Mouse (Mus musculus): ENCODE data around the gene Rhof. TPM values are rescaled to one million over a fixed set of nuclear protein-coding genes. Genes with fewer than 3 reads are reported as not detected.

The Rhof gene
- polyA plus RNA-seq, 1 experiment from 2014 or later: 4.8 TPM

DNA sequence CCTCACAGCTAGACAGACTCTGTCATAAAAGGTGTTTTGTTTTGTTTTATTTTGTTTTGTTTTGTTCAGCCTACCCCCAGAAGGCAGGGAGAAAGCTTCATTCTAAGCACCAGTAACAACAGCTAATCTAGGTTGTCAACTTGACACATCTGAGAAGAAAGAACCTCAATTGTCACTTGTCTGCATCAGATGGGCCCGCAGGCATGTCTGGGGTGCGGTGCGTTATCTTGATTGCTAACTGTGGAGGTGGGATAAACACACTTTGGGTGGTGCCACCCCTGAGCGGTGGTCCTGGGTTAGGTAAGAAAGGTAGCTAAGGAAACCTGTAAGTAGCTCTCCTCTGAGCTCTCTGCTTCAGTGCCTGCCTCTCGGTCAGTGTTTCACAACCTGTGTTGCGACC, 5.5 kb downstream of the Rhof start:
- no peaks in the 10 kb centered on the region for H3K36me3 ChIP-seq (ENCODE audit: control insufficient read depth, insufficient read depth, low read length)
- H3K4me1 ChIP-seq (replicated peaks; ENCODE audit: control insufficient read depth, insufficient read depth, low read length): peaks cover 29% of the 10 kb centered on the region

GRCm38 (mm10) chr5:123125638-123126406, 6.7 kb downstream of the Rhof start:
- DNase-seq (ENCODE audit: low spot score): no peak
- Histone ChIP-seq H3K4me3 (ENCODE audit: low read depth, low read length) (no peak overlapping the region), H3K9ac (ENCODE audit: low read depth, low read length) (no peak overlapping the region), H3K4me1 (replicated peaks; ENCODE audit: control insufficient read depth, insufficient read depth, low read length) (peaks cover 24% of the 10 kb centered on the region), H3K27me3 (replicated peaks; ENCODE audit: control insufficient read depth, insufficient read depth, low read length) (no peaks in the 10 kb centered on the region), H3K4me2 (peak overlapping the region; percentile 41), H3K27ac (ENCODE audit: low read depth, low read length) (no peak overlapping the region), H3K36me3 (ENCODE audit: control insufficient read depth, insufficient read depth, low read length) (no peaks in the 10 kb centered on the region), H3K9me3 (ENCODE audit: control insufficient read depth, low read length) (no peaks in the 10 kb centered on the region)
- WGBS: 44% methylated on average over 18 of the region's 18 CpGs
- 0 out of 2 replicates have a peak, but pooled peaks have one; percentile 29 for ATAC-seq (replicated peaks; ENCODE audit: low FRiP score)

More for the DNA sequence above, 5.5 kb downstream of the Rhof start:
- Histone ChIP-seq H3K9me3 (ENCODE audit: control insufficient read depth, low read length) (no peaks in the 10 kb centered on the region), H3K27me3 (replicated peaks; ENCODE audit: control insufficient read depth, insufficient read depth, low read length) (no peaks in the 10 kb centered on the region), H3K4me2 (no peak overlapping the region), H3K9ac (ENCODE audit: low read depth, low read length) (no peak overlapping the region), H3K27ac (ENCODE audit: low read depth, low read length) (no peak overlapping the region), H3K4me3 (ENCODE audit: low read depth, low read length) (no peak overlapping the region)
- DNase-seq (ENCODE audit: low spot score) (no peak), ATAC-seq (replicated peaks; ENCODE audit: low FRiP score) (no peak)
- 54% methylated on average over 6 of the region's 6 CpGs for WGBS

DNA sequence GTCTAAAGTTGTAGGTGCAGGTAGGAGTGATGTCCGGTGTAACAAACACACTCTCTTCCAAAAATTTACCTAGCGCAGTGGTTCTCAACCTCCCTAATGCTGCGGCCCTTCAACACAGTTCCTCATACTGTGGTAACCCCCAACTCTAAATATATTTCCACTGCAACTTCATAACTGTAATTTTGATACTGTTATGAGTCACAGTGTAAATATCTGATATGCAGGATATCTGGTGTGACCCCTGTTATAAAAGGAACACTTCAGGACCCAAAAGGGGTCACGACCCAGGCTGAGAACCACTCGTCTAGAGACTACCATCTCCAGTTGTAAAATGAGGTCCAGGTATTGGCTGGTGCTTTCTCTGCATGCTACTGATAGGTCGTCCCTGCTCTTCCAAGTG, 7.4 kb downstream of the Rhof start:
- no peaks in the 10 kb centered on the region for H3K9me3 ChIP-seq (ENCODE audit: control insufficient read depth, low read length)
- H3K27ac ChIP-seq (ENCODE audit: low read depth, low read length): no peak overlapping the region
- ATAC-seq (replicated peaks; ENCODE audit: low FRiP score): no peak
- no peak for DNase-seq (ENCODE audit: low spot score)
- no peak overlapping the region for H3K9ac ChIP-seq (ENCODE audit: low read depth, low read length)
- H3K4me3 ChIP-seq (ENCODE audit: low read depth, low read length): no peak overlapping the region
- H3K4me1 ChIP-seq (replicated peaks; ENCODE audit: control insufficient read depth, insufficient read depth, low read length): peaks cover 24% of the 10 kb centered on the region
- no peaks in the 10 kb centered on the region for H3K27me3 ChIP-seq (replicated peaks; ENCODE audit: control insufficient read depth, insufficient read depth, low read length)
- WGBS: 73% methylated on average over 6 of the region's 6 CpGs
- no peaks in the 10 kb centered on the region for H3K36me3 ChIP-seq (ENCODE audit: control insufficient read depth, insufficient read depth, low read length)
- H3K4me2 ChIP-seq: no peak overlapping the region; the same call in 1 of the 2 replicates

GRCm38 (mm10) chr5:123122181-123122580, 10.3 kb downstream of the Rhof start:
- Histone ChIP-seq H3K9ac (ENCODE audit: low read depth, low read length) (no peak overlapping the region), H3K36me3 (ENCODE audit: control insufficient read depth, insufficient read depth, low read length) (no peaks in the 10 kb centered on the region), H3K4me1 (replicated peaks; ENCODE audit: control insufficient read depth, insufficient read depth, low read length) (peaks cover 19% of the 10 kb centered on the region), H3K27me3 (replicated peaks; ENCODE audit: control insufficient read depth, insufficient read depth, low read length) (no peaks in the 10 kb centered on the region), H3K27ac (ENCODE audit: low read depth, low read length) (no peak overlapping the region), H3K4me3 (ENCODE audit: low read depth, low read length) (no peak overlapping the region), H3K9me3 (ENCODE audit: control insufficient read depth, low read length) (no peaks in the 10 kb centered on the region), H3K4me2 (no peak overlapping the region)
- 83% methylated on average over 4 of the region's 4 CpGs for WGBS
- DNase-seq (ENCODE audit: low spot score) (no peak), ATAC-seq (replicated peaks; ENCODE audit: low FRiP score) (no peak)

DNA sequence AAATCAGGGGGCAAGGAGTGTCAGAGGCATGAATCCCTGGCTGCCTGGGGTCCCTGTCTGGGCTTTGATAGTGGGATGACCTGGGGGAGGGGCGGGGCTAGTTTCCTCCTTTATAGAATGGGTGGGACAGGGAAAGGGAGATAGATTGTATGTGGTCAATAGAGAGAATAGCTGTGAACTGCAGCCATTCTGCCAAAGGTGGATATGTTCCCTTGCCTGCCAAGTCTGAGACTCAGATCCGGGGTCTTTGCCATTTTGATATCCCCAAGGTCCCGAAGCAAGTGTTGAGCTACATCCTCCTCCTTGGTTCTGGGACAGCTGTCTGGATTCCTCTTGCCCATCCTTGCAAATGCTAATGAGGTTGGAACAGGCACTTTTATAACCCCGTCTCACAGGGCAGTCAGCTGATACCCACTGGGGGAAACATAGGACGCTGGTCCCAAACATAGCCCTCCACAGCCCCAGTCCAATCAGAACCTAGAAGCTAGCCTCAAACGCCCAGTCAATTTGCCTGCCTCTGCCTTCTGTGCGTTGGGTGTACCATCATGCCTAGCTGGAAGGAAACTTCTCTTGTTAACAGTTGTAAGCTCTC, 11.8 kb downstream of the Rhof start:
- H3K9ac ChIP-seq (ENCODE audit: low read depth, low read length): no peak overlapping the region
- H3K36me3 ChIP-seq (ENCODE audit: control insufficient read depth, insufficient read depth, low read length): no peaks in the 10 kb centered on the region
- no peaks in the 10 kb centered on the region for H3K27me3 ChIP-seq (replicated peaks; ENCODE audit: control insufficient read depth, insufficient read depth, low read length)
- ATAC-seq (replicated peaks; ENCODE audit: low FRiP score): no peak
- DNase-seq (ENCODE audit: low spot score): no peak
- no peak overlapping the region for H3K4me2 ChIP-seq
- H3K4me3 ChIP-seq (ENCODE audit: low read depth, low read length): no peak overlapping the region
- 85% methylated on average over 7 of the region's 7 CpGs for WGBS
- H3K9me3 ChIP-seq (ENCODE audit: control insufficient read depth, low read length): no peaks in the 10 kb centered on the region
- peaks cover 11% of the 10 kb centered on the region for H3K4me1 ChIP-seq (replicated peaks; ENCODE audit: control insufficient read depth, insufficient read depth, low read length)
- H3K27ac ChIP-seq (ENCODE audit: low read depth, low read length): no peak overlapping the region

DNA sequence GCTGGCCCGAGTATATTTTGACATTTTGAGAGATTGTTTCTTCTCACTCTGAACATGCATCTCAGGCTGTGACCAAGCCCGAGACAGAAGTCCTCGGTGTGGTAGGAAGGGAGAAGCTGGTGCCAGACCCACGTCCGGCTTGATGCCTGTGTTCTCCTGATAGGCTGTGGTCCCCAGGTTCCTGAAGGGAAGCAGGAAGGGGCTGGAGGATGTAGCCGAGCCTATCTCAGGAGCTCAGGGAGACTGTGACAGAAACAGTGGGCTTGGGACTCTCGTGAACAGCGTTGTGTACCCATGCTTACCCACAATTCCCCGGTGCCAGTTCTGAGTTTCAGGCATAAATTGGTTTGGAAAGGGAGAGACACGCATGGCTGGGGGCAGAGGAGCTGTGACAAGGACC, 13.7 kb downstream of the Rhof start:
- DNase-seq (ENCODE audit: low spot score): no peak
- no peaks in the 10 kb centered on the region for H3K36me3 ChIP-seq (ENCODE audit: control insufficient read depth, insufficient read depth, low read length)
- H3K9me3 ChIP-seq (ENCODE audit: control insufficient read depth, low read length): no peaks in the 10 kb centered on the region
- H3K4me3 ChIP-seq (ENCODE audit: low read depth, low read length): no peak overlapping the region
- no peak overlapping the region for H3K4me2 ChIP-seq
- WGBS: 43% methylated on average over 10 of the region's 10 CpGs
- H3K4me1 ChIP-seq (replicated peaks; ENCODE audit: control insufficient read depth, insufficient read depth, low read length): peaks cover 2% of the 10 kb centered on the region; the same call in 1 of the 2 replicates
- no peak overlapping the region for H3K27ac ChIP-seq (ENCODE audit: low read depth, low read length)
- H3K9ac ChIP-seq (ENCODE audit: low read depth, low read length): no peak overlapping the region
- peak; percentile 44; the same call in 1 of the 2 replicates for ATAC-seq (replicated peaks; ENCODE audit: low FRiP score)
- H3K27me3 ChIP-seq (replicated peaks; ENCODE audit: control insufficient read depth, insufficient read depth, low read length): no peaks in the 10 kb centered on the region

DNA sequence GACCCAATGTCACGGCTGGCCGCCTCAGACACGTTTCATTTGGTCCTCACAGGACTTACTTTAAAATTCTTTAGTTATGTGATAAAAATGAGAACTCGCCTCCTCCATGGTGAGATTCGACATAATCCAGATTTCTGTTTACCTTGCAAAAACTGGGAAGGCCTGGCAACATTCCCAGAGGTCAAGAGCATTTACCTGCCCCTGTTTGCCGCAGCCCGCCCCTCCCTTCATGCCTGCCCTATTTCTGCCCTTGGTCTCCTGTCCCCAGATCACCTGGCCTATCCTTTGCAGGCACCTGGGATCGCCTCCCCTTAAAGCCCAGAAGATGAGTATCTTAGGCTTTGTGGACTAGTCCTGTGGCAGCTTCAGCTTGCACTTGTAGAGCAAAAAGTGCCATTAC, 14.7 kb downstream of the Rhof start:
- ATAC-seq (replicated peaks; ENCODE audit: low FRiP score) (no peak), DNase-seq (ENCODE audit: low spot score) (no peak)
- no peaks in the 10 kb centered on the region for H3K36me3 ChIP-seq (ENCODE audit: control insufficient read depth, insufficient read depth, low read length)
- no peaks in the 10 kb centered on the region for H3K27me3 ChIP-seq (replicated peaks; ENCODE audit: control insufficient read depth, insufficient read depth, low read length)
- H3K4me1 ChIP-seq (replicated peaks; ENCODE audit: control insufficient read depth, insufficient read depth, low read length): peaks cover 2% of the 10 kb centered on the region; the same call in 1 of the 2 replicates
- no peak overlapping the region for H3K4me2 ChIP-seq
- H3K9ac ChIP-seq (ENCODE audit: low read depth, low read length): no peak overlapping the region
- H3K4me3 ChIP-seq (ENCODE audit: low read depth, low read length): no peak overlapping the region
- no peak overlapping the region for H3K27ac ChIP-seq (ENCODE audit: low read depth, low read length)
- no peaks in the 10 kb centered on the region for H3K9me3 ChIP-seq (ENCODE audit: control insufficient read depth, low read length)
- 85% methylated on average over 8 of the region's 8 CpGs for WGBS

- no peaks in the 10 kb centered on the region for H3K27me3 ChIP-seq (replicated peaks; ENCODE audit: control insufficient read depth, insufficient read depth, low read length)
- no peaks in the 10 kb centered on the region for H3K9me3 ChIP-seq (ENCODE audit: control insufficient read depth, low read length)
- no peak overlapping the region for H3K9ac ChIP-seq (ENCODE audit: low read depth, low read length)
- no peak overlapping the region for H3K4me2 ChIP-seq
- no peaks in the 10 kb centered on the region for H3K36me3 ChIP-seq (ENCODE audit: control insufficient read depth, insufficient read depth, low read length)
- H3K4me3 ChIP-seq (ENCODE audit: low read depth, low read length): no peak overlapping the region
- DNase-seq (ENCODE audit: low spot score): peak; percentile 77
- peaks cover 2% of the 10 kb centered on the region; the same call in 1 of the 2 replicates for H3K4me1 ChIP-seq (replicated peaks; ENCODE audit: control insufficient read depth, insufficient read depth, low read length)
- peak; percentile 65 for ATAC-seq (replicated peaks; ENCODE audit: low FRiP score)
- no peak overlapping the region for H3K27ac ChIP-seq (ENCODE audit: low read depth, low read length)
- WGBS: 15% methylated on average over 10 of the region's 10 CpGs
Measured at GRCm38 (mm10) chr5:123117257-123117656, 15.2 kb downstream of the Rhof start.

GRCm38 (mm10) chr5:123116080-123116479, 16.4 kb downstream of the Rhof start:
- WGBS: 67% methylated on average over 8 of the region's 8 CpGs
- H3K9ac ChIP-seq (ENCODE audit: low read depth, low read length): no peak overlapping the region
- no peaks in the 10 kb centered on the region for H3K27me3 ChIP-seq (replicated peaks; ENCODE audit: control insufficient read depth, insufficient read depth, low read length)
- H3K4me1 ChIP-seq (replicated peaks; ENCODE audit: control insufficient read depth, insufficient read depth, low read length): peaks cover 2% of the 10 kb centered on the region; the same call in 1 of the 2 replicates
- no peak overlapping the region for H3K27ac ChIP-seq (ENCODE audit: low read depth, low read length)
- H3K4me3 ChIP-seq (ENCODE audit: low read depth, low read length): no peak overlapping the region
- H3K9me3 ChIP-seq (ENCODE audit: control insufficient read depth, low read length): no peaks in the 10 kb centered on the region
- H3K4me2 ChIP-seq: no peak overlapping the region
- DNase-seq (ENCODE audit: low spot score) (no peak), ATAC-seq (replicated peaks; ENCODE audit: low FRiP score) (no peak)
- no peaks in the 10 kb centered on the region for H3K36me3 ChIP-seq (ENCODE audit: control insufficient read depth, insufficient read depth, low read length)

Measured in liver, embryonic 11.5 days (tissue).